Mouse (Mus musculus) limb, embryonic 14.5 days (tissue): Measurements from ENCODE around the gene Cep128. TPM values are rescaled to one million over a fixed set of nuclear protein-coding genes. Genes with fewer than 3 reads are reported as not detected.
A peak's percentile ranks its signal among the peaks of the same experiment; 100 is the strongest.

ENCODE experiments used
- ATAC-seq: fragments of 200-750 bp; cut with Nextera tagmentation; 2 replicates; pipeline ENCODE4 v1.8.0; 2017; ENCODE audit warnings: low read depth, moderate number of reproducible peaks, moderate TSS enrichment; ENCODE audit not compliant: low FRiP score
- DNase-seq: peaks from one replicate; pipeline ENCODE4 v3.0.0-alpha.2; 2015; ENCODE audit warnings: low spot score
- H3K27ac ChIP-seq: fragments of 300-500 bp; sonication (generic); replicated peaks from 2 replicates; pipeline ENCODE4 v1.5.1; 2014; ENCODE audit warnings: low read depth, mild to moderate bottlenecking, low read length, moderate library complexity, mixed read lengths
- H3K27me3 ChIP-seq: fragments of 300-500 bp; sonication (generic); 2 replicates; pipeline ENCODE4 v1.6.1; 2014; ENCODE audit warnings: low read length, mixed read lengths; ENCODE audit not compliant: control insufficient read depth, insufficient read depth
- H3K36me3 ChIP-seq: fragments of 300-500 bp; sonication (generic); 2 replicates; pipeline ENCODE4 v1.6.1; 2014; ENCODE audit warnings: mild to moderate bottlenecking, low read length, moderate library complexity, mixed read lengths; ENCODE audit not compliant: control insufficient read depth, insufficient read depth
- H3K4me1 ChIP-seq: fragments of 300-500 bp; sonication (generic); 2 replicates; pipeline ENCODE4 v1.6.1; 2014; ENCODE audit warnings: antibody characterized with exemption, low read length, mixed read lengths; ENCODE audit not compliant: control insufficient read depth, insufficient read depth
- H3K4me2 ChIP-seq: fragments of 300-500 bp; sonication (generic); replicated peaks from 2 replicates; pipeline ENCODE4 v1.6.1; 2014; ENCODE audit warnings: low read depth, mild to moderate bottlenecking, low read length, moderate library complexity; ENCODE audit not compliant: severe bottlenecking
- H3K4me3 ChIP-seq: fragments of 300-500 bp; sonication (generic); replicated peaks from 2 replicates; pipeline ENCODE4 v1.5.1; 2014; ENCODE audit warnings: low read length
- H3K9ac ChIP-seq: fragments of 300-500 bp; sonication (generic); 2 replicates; pipeline ENCODE4 v1.6.1; 2014; ENCODE audit warnings: mild to moderate bottlenecking, low read depth, low read length, moderate library complexity; ENCODE audit not compliant: severe bottlenecking
- H3K9me3 ChIP-seq: fragments of 300-500 bp; sonication (generic); 2 replicates; pipeline ENCODE4 v1.6.1; 2016; ENCODE audit warnings: low read length; ENCODE audit not compliant: control insufficient read depth
- POLR2A ChIP-seq: fragments of 200-500 bp; IDR thresholded peaks from 2 replicates; pipeline ENCODE4 v1.8.0; 2012; ENCODE audit warnings: inconsistent platforms, mild to moderate bottlenecking, moderate library complexity, borderline replicate concordance; ENCODE audit not compliant: insufficient read depth, insufficient read length; ENCODE audit errors: extremely low read depth
- WGBS: fragments of 180-500 bp; shearing (Covaris S2); extraction: QIAGEN DNeasy Blood & Tissue Kit; methylation state at CpG from one replicate; pipeline ENCODE4 v1.1.7; 2014; 5-methylcytosine and 5-hydroxymethylcytosine counted together
- polyA plus RNA-seq, 2 experiments: library from polyadenylated mRNA; depleted of rRNA in 1 of 2; stranded (reverse) in 1 of 2; unstranded in 1 of 2; fragments of >200 nt; fragmentation: Nextera tagmentation in 1 of 2; extraction: Ambion mirVana in 1 of 2; gene quantifications; 2 replicates each; pipeline versions ENCODE4 v1.2.1 to v1.2.3; 2012 to 2014

The Cep128 gene
- polyA plus RNA-seq, 2 experiments = 6.7 to 7.4 TPM

- Histone ChIP-seq H3K9ac (no peak overlapping the region), H3K4me3 (no peak overlapping the region), H3K4me1 (no peaks in the 10 kb centered on the region), H3K27me3 (no peaks in the 10 kb centered on the region), H3K4me2 (no peak overlapping the region), H3K36me3 (no peaks in the 10 kb centered on the region), H3K9me3 (no peaks in the 10 kb centered on the region), H3K27ac (no peak overlapping the region)
- ATAC-seq (no peak), DNase-seq (peak; percentile 34)
- WGBS = 50% methylated on average over 7 of the region's 7 CpGs
- no peak for TF ChIP-seq POLR2A
These were observed 34.6 kb upstream of the Cep128 start for GRCm38 (mm10) chr12:91418791-91419190.

DNA sequence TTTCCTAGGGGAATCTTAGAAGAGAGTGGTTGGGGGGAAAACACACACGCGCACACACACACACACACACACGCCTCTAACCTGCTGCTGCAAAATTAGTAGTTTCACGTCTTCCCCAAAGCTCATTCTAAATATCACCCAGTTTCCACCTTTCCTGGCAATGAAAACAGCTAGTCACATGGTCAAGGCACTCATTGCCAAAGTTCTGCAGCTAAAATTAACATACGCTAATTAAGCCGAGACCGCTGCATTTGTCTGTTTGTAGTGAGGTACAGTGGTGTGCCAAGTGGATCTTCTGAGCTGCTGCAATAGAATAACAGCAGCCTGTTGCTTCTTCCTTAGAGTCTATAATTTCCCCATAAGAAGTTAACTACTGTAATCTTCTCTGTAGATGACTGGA lies 32.6 kb upstream of the Cep128 start:
- WGBS = 93% methylated on average over 7 of the region's 7 CpGs
- Histone ChIP-seq H3K36me3 (no peaks in the 10 kb centered on the region), H3K9ac (no peak overlapping the region), H3K4me2 (no peak overlapping the region), H3K9me3 (no peaks in the 10 kb centered on the region), H3K4me3 (no peak overlapping the region), H3K4me1 (no peaks in the 10 kb centered on the region), H3K27ac (no peak overlapping the region), H3K27me3 (no peaks in the 10 kb centered on the region)
- ATAC-seq (no peak), DNase-seq (no peak)
- no peak for TF ChIP-seq POLR2A

DNA sequence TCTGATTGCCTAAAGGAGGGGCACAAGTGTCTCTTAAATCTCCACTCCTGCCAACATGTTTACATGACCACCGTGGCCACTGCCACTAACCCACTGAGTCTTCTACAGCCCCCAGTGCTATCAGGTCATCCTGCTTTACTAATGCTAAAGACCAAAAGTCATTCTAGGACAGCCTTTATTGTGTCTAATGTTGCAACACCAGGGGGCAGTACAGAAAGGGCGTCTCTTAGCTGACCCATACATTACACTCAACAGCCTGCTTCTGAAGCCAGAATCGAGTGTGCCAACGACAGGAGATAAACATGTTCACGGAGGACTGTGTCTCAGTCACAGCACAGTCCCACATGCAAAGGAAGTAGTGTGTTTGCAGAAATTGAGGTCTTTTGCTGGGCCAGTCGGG lies 30.9 kb upstream of the Cep128 start:
- Histone ChIP-seq H3K4me1 (no peaks in the 10 kb centered on the region), H3K4me2 (no peak overlapping the region), H3K27ac (no peak overlapping the region), H3K27me3 (no peaks in the 10 kb centered on the region), H3K36me3 (no peaks in the 10 kb centered on the region), H3K9ac (no peak overlapping the region), H3K9me3 (no peaks in the 10 kb centered on the region), H3K4me3 (no peak overlapping the region)
- no peak for ATAC-seq
- WGBS = 66% methylated on average over 6 of the region's 6 CpGs
- DNase-seq = no peak
- TF ChIP-seq POLR2A = no peak

DNA sequence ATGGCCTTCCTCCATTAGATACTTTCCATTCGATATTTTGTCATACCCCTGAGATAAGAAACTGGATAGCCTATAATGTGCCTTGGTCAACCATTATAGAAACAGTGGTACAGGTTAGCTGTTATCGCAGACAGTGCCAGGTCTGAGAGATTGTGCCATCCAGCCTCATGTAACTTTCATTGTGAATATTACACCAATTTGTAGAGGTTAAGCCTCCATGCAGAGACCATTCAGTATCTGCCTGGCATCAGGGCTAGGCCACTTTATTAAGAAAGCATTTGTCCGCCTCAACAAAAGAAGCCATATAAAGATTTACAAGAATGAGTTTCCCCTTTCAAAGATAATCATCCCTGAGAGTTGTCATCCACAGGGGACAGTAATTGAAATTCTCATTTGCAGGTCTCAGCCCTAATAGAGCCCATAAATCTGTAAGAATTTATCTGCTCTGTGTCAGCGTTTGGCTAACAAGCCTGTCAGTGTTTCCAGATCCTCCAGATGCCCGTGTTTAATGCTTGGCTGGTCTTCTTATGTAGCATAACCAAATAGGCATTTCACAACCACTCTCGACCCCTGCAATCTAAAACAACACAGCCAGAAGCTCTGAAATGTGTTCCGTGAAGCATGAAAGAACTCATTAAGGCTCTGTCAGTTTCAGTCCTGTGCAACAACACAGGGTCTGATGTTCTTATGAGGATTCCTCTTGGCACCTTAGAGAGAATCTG lies 28.4 kb upstream of the Cep128 start:
- Histone ChIP-seq H3K9me3 (no peaks in the 10 kb centered on the region), H3K4me3 (no peak overlapping the region), H3K9ac (no peak overlapping the region), H3K27me3 (no peaks in the 10 kb centered on the region), H3K36me3 (no peaks in the 10 kb centered on the region), H3K4me1 (no peaks in the 10 kb centered on the region), H3K4me2 (no peak overlapping the region), H3K27ac (no peak overlapping the region)
- DNase-seq (peak; percentile 28), ATAC-seq (0 out of 2 replicates have a peak, but pooled peaks have one; percentile 26)
- WGBS = 34% methylated on average over 7 of the region's 7 CpGs
- TF ChIP-seq POLR2A = no peak

DNA sequence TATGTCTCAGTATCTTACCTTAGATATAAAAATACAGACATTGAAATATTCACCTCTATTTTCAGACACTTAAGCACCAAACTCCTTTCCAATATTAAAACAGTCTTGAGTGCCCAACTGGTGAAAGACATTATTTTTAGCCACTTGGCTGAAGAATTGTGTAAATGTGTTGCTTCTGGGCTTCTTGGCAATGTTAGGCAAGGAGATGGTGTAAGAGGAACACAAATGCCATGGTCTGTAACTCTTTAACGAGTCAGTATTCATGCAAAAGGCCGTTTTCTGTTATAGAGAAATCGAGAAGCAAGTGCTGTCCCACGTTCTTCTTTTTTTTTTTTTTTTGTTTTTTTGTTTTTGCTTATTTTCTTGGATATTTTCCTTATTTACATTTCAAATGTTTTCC lies 26.1 kb upstream of the Cep128 start:
- Histone ChIP-seq H3K9ac (no peak overlapping the region), H3K4me2 (no peak overlapping the region), H3K27ac (no peak overlapping the region), H3K4me3 (no peak overlapping the region), H3K4me1 (no peaks in the 10 kb centered on the region), H3K9me3 (no peaks in the 10 kb centered on the region), H3K27me3 (no peaks in the 10 kb centered on the region), H3K36me3 (no peaks in the 10 kb centered on the region)
- DNase-seq (no peak), ATAC-seq (no peak)
- TF ChIP-seq POLR2A = no peak
- 77% methylated on average over 4 of the region's 4 CpGs for WGBS
